Mouse (Mus musculus) lung, adult 2 months (tissue): ENCODE data around the gene Tor2a.

ENCODE experiments used
- CTCF ChIP-seq: fragments of 200-500 bp; IDR thresholded peaks from 2 replicates; pipeline ENCODE4 v1.5.1; 2011; ENCODE audit warnings: mild to moderate bottlenecking, low read length, control low read depth; ENCODE audit not compliant: insufficient read depth
- POLR2A ChIP-seq: fragments of 200-500 bp; IDR thresholded peaks from 2 replicates; pipeline ENCODE4 v1.6.1; 2011; ENCODE audit warnings: low read depth, mild to moderate bottlenecking, control low read depth, low read length, borderline replicate concordance; ENCODE audit errors: extremely low read depth

GRCm38 (mm10) chr2:32779714-32780113, 22.7 kb downstream of the Tor2a start:
- TF ChIP-seq CTCF (no peak), POLR2A (no peak)
